In genomic region chr17:66712456-66713205, GRCm38 (mm10) we compare ENCODE assay signal across 25 mouse cellular contexts.
DNase-seq lines count a peak whose midpoint lies in the region; ATAC-seq lines count a peak whose summit lies in the region.
"Had no signal": no experiment of that assay in that cellular context is flagged by ENCODE, and none has a peak within 500 bp of the region (broad histone marks: within the 10 kb centered on the region; RNA-seq: fewer than 3 reads in every experiment).

No protein-coding gene starts in this region.

- H3K4me3 ChIP-seq in heart, embryonic 11.5 days (ENCODE audit: low read depth, low read length): no peak overlapping the region
- H3K4me3 ChIP-seq in megakaryocyte, embryonic 14.5 days (replicated peaks): peak overlapping the region; percentile 1
- H3K4me3 ChIP-seq in intestine, embryonic 16.5 days (ENCODE audit: low read length): no peak overlapping the region
- H3K4me3 ChIP-seq: embryonic facial prominence, embryonic 10.5 days; embryonic facial prominence, embryonic 12.5 days; forebrain, embryonic 13.5 days; forebrain, embryonic 15.5 days had no signal

- no peaks in the 10 kb centered on the region for H3K36me3 ChIP-seq in heart, embryonic 11.5 days (ENCODE audit: control insufficient read depth, insufficient read depth, low read length)
- H3K36me3 ChIP-seq in megakaryocyte, embryonic 14.5 days (replicated peaks; ENCODE audit: low read length): no peaks in the 10 kb centered on the region
- no peaks in the 10 kb centered on the region for H3K36me3 ChIP-seq in intestine, embryonic 16.5 days (ENCODE audit: control insufficient read depth, insufficient read depth, low read length)
- H3K36me3 ChIP-seq: embryonic facial prominence, embryonic 10.5 days; embryonic facial prominence, embryonic 12.5 days; forebrain, embryonic 15.5 days; G1E had no signal

- peaks cover 5% of the 10 kb centered on the region for H3K4me1 ChIP-seq in heart, embryonic 11.5 days (ENCODE audit: control insufficient read depth, insufficient read depth, low read length)
- no peaks in the 10 kb centered on the region; the same call in 1 of the 2 replicates for H3K4me1 ChIP-seq in megakaryocyte, embryonic 14.5 days
- H3K4me1 ChIP-seq in intestine, embryonic 16.5 days (ENCODE audit: control insufficient read depth, insufficient read depth, low read length): peaks cover 20% of the 10 kb centered on the region
- H3K4me1 ChIP-seq: forebrain, embryonic 13.5 days; forebrain, embryonic 15.5 days had no signal

- H3K27me3 ChIP-seq in heart, embryonic 11.5 days (ENCODE audit: control insufficient read depth, insufficient read depth, low read length): no peaks in the 10 kb centered on the region
- no peaks in the 10 kb centered on the region for H3K27me3 ChIP-seq in megakaryocyte, embryonic 14.5 days (replicated peaks)
- H3K27me3 ChIP-seq in intestine, embryonic 16.5 days (replicated peaks; ENCODE audit: control insufficient read depth, insufficient read depth, low read length): no peaks in the 10 kb centered on the region
- H3K27me3 ChIP-seq: CH12.LX; embryonic facial prominence, embryonic 12.5 days; forebrain, embryonic 13.5 days; forebrain, embryonic 15.5 days had no signal

- no peak for ATAC-seq in heart, embryonic 11.5 days (replicated peaks; ENCODE audit: insufficient number of reproducible peaks, low FRiP score, low TSS enrichment)
- ATAC-seq in megakaryocyte, adult 5-6 weeks (ENCODE audit: poor library complexity, severe bottlenecking): no peak
- ATAC-seq in intestine, embryonic 16.5 days: no peak
- ATAC-seq: CD4-positive, CD25-positive, alpha-beta regulatory T cell, adult 4 months; forebrain, embryonic 13.5 days; forebrain, embryonic 15.5 days; forebrain, postnatal 0 days had no signal

- DNase-seq in heart, adult 11 months: peak; percentile 78
- DNase-seq in Muller cell, postnatal 12 days (ENCODE audit: inconsistent ontology term): peak; percentile 63
- no peak for DNase-seq in adrenal gland, adult 18-20 months (ENCODE audit: low spot score in 2 of 2)
- no peak for DNase-seq in cerebellum, adult 8-10 months
- DNase-seq: adrenal gland, adult 8-10 months; adrenal gland, postnatal 14 days; adrenal gland, postnatal 36 days; B cell, adult 2 months; cerebellum, adult 11 months; cerebellum, adult 18-20 months; cerebellum, adult 9-10 months; cerebellum, postnatal 10 days; cerebellum, postnatal 25 days; forebrain, postnatal 0 days had no signal

- no peak overlapping the region for H3K9ac ChIP-seq in heart, embryonic 11.5 days (ENCODE audit: low read depth, low read length)
- H3K9ac ChIP-seq in intestine, embryonic 16.5 days (ENCODE audit: low read depth, low read length): no peak overlapping the region
- H3K9ac ChIP-seq: embryonic facial prominence, embryonic 12.5 days; forebrain, embryonic 13.5 days; forebrain, embryonic 15.5 days; forebrain, postnatal 0 days had no signal

- WGBS in heart, embryonic 11.5 days (ENCODE audit: insufficient replicate concordance): 86% methylated on average over 9 of the region's 9 CpGs
- WGBS in intestine, embryonic 16.5 days: 89% methylated on average over 9 of the region's 9 CpGs

- no peak overlapping the region for H3K27ac ChIP-seq in heart, embryonic 11.5 days (ENCODE audit: low read depth, low read length)
- peak overlapping the region; percentile 65 for H3K27ac ChIP-seq in intestine, embryonic 16.5 days (ENCODE audit: low read length)
- H3K27ac ChIP-seq: embryonic facial prominence, embryonic 12.5 days; forebrain, embryonic 13.5 days; forebrain, embryonic 15.5 days had no signal

- no peaks in the 10 kb centered on the region; the same call in 1 of the 2 replicates for H3K9me3 ChIP-seq in heart, embryonic 11.5 days (replicated peaks; ENCODE audit: control insufficient read depth, low read length)
- peaks cover 80% of the 10 kb centered on the region for H3K9me3 ChIP-seq in megakaryocyte, embryonic 14.5 days
- no peaks in the 10 kb centered on the region for H3K9me3 ChIP-seq in intestine, embryonic 16.5 days (ENCODE audit: control insufficient read depth, low read length)
- H3K9me3 ChIP-seq: embryonic facial prominence, embryonic 10.5 days; embryonic facial prominence, embryonic 12.5 days; forebrain, embryonic 13.5 days; forebrain, embryonic 15.5 days had no signal

- no peak overlapping the region for H3K4me2 ChIP-seq in heart, embryonic 11.5 days
- H3K4me2 ChIP-seq in intestine, embryonic 16.5 days (ENCODE audit: low read depth, low read length): no peak overlapping the region
- H3K4me2 ChIP-seq: embryonic facial prominence, embryonic 12.5 days; forebrain, embryonic 13.5 days; forebrain, embryonic 15.5 days had no signal

Comparison
In these comparisons a context has a peak if more than half of its experiments do, and no peak if none do; other contexts are left out.
1. DNase-seq: peak in heart, adult 11 months (single experiment) and Muller cell, postnatal 12 days (single experiment); none in adrenal gland, adult 18-20 months (0 of 2) and cerebellum, adult 8-10 months (single experiment).